Mouse (Mus musculus) liver, adult 2 months (tissue): ENCODE measurements at regions not wholly inside any gene's neighbourhood (a gene's known extent, or its start where the extent isn't known, plus 50 kb on each side); places are given as distances from the start of the nearest gene placed in this dataset.

ENCODE experiments used
- CTCF ChIP-seq: fragments of 200-500 bp; IDR thresholded peaks from 2 replicates; pipeline ENCODE4 v1.5.1; 2011; ENCODE audit warnings: low read depth, low read length, control low read depth
- POLR2A ChIP-seq: fragments of 200-500 bp; IDR thresholded peaks from 2 replicates; pipeline ENCODE4 v1.6.1; 2011; ENCODE audit warnings: low read length, control low read depth; ENCODE audit not compliant: insufficient read depth; ENCODE audit errors: extremely low read depth

- TF ChIP-seq POLR2A (no peak), CTCF (no peak)
Observed at GRCm38 (mm10) chr12:5568941-5569340, 193.5 kb upstream of the Klhl29 start.
